17 mouse cellular contexts compared by ENCODE assay signal in genomic region chr13:90551166-90551565, GRCm38 (mm10).
"Had no signal": no experiment of that assay in that cellular context is flagged by ENCODE, and none has a peak within 500 bp of the region (broad histone marks: within the 10 kb centered on the region; RNA-seq: fewer than 3 reads in every experiment).

No protein-coding gene starts in this region.

- H3K36me3 ChIP-seq: kidney, embryonic 15.5 days; liver, embryonic 13.5 days; lung, embryonic 15.5 days; stomach, embryonic 15.5 days had no signal

- H3K4me2 ChIP-seq: kidney, embryonic 15.5 days; liver, embryonic 13.5 days; lung, embryonic 15.5 days; midbrain, embryonic 11.5 days; stomach, embryonic 15.5 days had no signal

- H3K27me3 ChIP-seq: kidney, embryonic 15.5 days; liver, embryonic 13.5 days; lung, embryonic 15.5 days; stomach, embryonic 15.5 days had no signal

- H3K27ac ChIP-seq: kidney, embryonic 15.5 days; left cerebral cortex, adult 2 months; liver, embryonic 13.5 days; lung, embryonic 15.5 days; stomach, embryonic 15.5 days had no signal

- H3K4me3 ChIP-seq: kidney, embryonic 15.5 days; left cerebral cortex, adult 2 months; liver, embryonic 13.5 days; lung, embryonic 15.5 days; stomach, embryonic 15.5 days had no signal

- DNase-seq: kidney, postnatal 10 days; kidney, postnatal 36 days; layer of hippocampus, postnatal 36 days; liver, embryonic 13.5 days; lung, postnatal 10 days; lung, postnatal 36 days; midbrain, embryonic 14.5 days; right cerebral cortex, adult 18-20 months; right cerebral cortex, postnatal 14 days; right cerebral cortex, postnatal 4 days; thymus, adult 18-20 months; thymus, postnatal 36 days had no signal

- H3K9me3 ChIP-seq: kidney, embryonic 15.5 days; liver, embryonic 13.5 days; lung, embryonic 15.5 days; stomach, embryonic 15.5 days had no signal

- H3K9ac ChIP-seq: kidney, embryonic 15.5 days; liver, embryonic 13.5 days; lung, embryonic 15.5 days; stomach, embryonic 15.5 days had no signal

- H3K4me1 ChIP-seq: kidney, embryonic 15.5 days; liver, embryonic 13.5 days; lung, embryonic 15.5 days; stomach, embryonic 15.5 days had no signal
